Mouse (Mus musculus): ENCODE measurements around the gene Iqcn.

GRCm38 (mm10) chr8:70760350-70760749 lies 57.1 kb downstream of the Iqcn start:
- TF ChIP-seq GATA1 (IDR thresholded peaks at IDR 0.05; ENCODE audit: borderline replicate concordance, low read length) (no peak), FLI1 (IDR thresholded peaks at IDR 0.05; ENCODE audit: low read length) (no peak)
